Mouse (Mus musculus) leukemia stem cell, adult 10-12 weeks (primary cell): Measurements from ENCODE around the gene Hist1h4c. TPM values are rescaled to one million over a fixed set of nuclear protein-coding genes. Genes with fewer than 3 reads are reported as not detected.

Source experiments
- polyA plus RNA-seq: library from polyadenylated mRNA; stranded (reverse); fragments of >175 nt; gene quantifications from 2 replicates; pipeline ENCODE4 v1.2.3, GENCODE M21; 2012; ENCODE audit warnings: low replicate concordance

Gene Hist1h4c
- 3.9 and 4.0 TPM in 2 replicates for polyA plus RNA-seq

GRCm38 (mm10) chr13:23698300-23698693 is at the start of gene Hist1h4c:
Gene Hist1h4c, minus strand, starts transcription at chr13:23698454.

GRCm38 (mm10) chr13:23746201-23747080 is 48.2 kb upstream of the Hist1h4c start, which contains the start of gene Hist1h2bb:
Gene Hist1h2bb, plus strand, starts transcription at chr13:23746734.

GRCm38 (mm10) chr13:23745381-23746161 is 47.3 kb upstream of the Hist1h4c start, which contains the start of gene Hist1h3c:
Gene Hist1h3c, minus strand, starts transcription at chr13:23745602.

GRCm38 (mm10) chr13:23738677-23739068 is 40.4 kb upstream of the Hist1h4c start, which contains the start of gene Hist1h1c:
Gene Hist1h1c, plus strand, starts transcription at chr13:23738808.

GRCm38 (mm10) chr13:23710374-23711089 is 12.3 kb upstream of the Hist1h4c start, which contains the start of gene Hfe:
Gene Hfe, minus strand, starts transcription at chr13:23710854.

GRCm38 (mm10) chr13:23695514-23695913 is 2.7 kb downstream of the Hist1h4c start, which contains the start of gene Hist1h1t:
Gene Hist1h1t, plus strand, starts transcription at chr13:23695814.

GRCm38 (mm10) chr13:23683755-23684281 is 14.4 kb downstream of the Hist1h4c start, which contains the start of the genes Hist1h2ac and Hist1h2bc:
Gene Hist1h2ac, minus strand, starts transcription at chr13:23683948.
Gene Hist1h2bc, plus strand, starts transcription at chr13:23684199.

Other genes with a start within 250 kb of the Hist1h4c start
- gene Btn1a1, start 232.6 kb downstream of the Hist1h4c start, polyA plus RNA-seq, result 0.12 and 0.15 TPM in 2 replicates
- gene Btn2a2, start 209.6 kb downstream of the Hist1h4c start, polyA plus RNA-seq, result not detected in 2 replicates
- 22.4 and 24.1 TPM in 2 replicates for gene Hist1h4h, start 167.4 kb downstream of the Hist1h4c start, polyA plus RNA-seq
- gene Hist1h2af, start 164.5 kb downstream of the Hist1h4c start, polyA plus RNA-seq, result 1,274 and 2,101 TPM in 2 replicates
- gene Hist1h3g, start 163.0 kb downstream of the Hist1h4c start, polyA plus RNA-seq, result 9.7 and 27.2 TPM in 2 replicates
- gene Hist1h2bh, start 155.1 kb downstream of the Hist1h4c start, polyA plus RNA-seq, result 2.6 and 2.9 TPM in 2 replicates
- gene Hist1h3f, start 154.4 kb downstream of the Hist1h4c start, polyA plus RNA-seq, result 7.8 and 13.9 TPM in 2 replicates
- gene Hist1h4f, start 146.8 kb downstream of the Hist1h4c start, polyA plus RNA-seq, result 39.6 and 48.6 TPM in 2 replicates
- 0.89 and 1.4 TPM in 2 replicates for gene Hist1h1d, start 145.2 kb downstream of the Hist1h4c start, polyA plus RNA-seq
- 12.2 and 20.5 TPM in 2 replicates for gene Hist1h3e, start 136.1 kb downstream of the Hist1h4c start, polyA plus RNA-seq
- gene Hist1h2ae, start 127.2 kb downstream of the Hist1h4c start, polyA plus RNA-seq, result 20.4 and 37.8 TPM in 2 replicates
- 19.7 and 30.7 TPM in 2 replicates for gene Hist1h2bg, start 127.1 kb downstream of the Hist1h4c start, polyA plus RNA-seq
- 15.2 and 20.1 TPM in 2 replicates for gene Hist1h2bf, start 124.3 kb downstream of the Hist1h4c start, polyA plus RNA-seq
- gene Hist1h2ad, start 124.1 kb downstream of the Hist1h4c start, polyA plus RNA-seq, result 1.2 and 1.8 TPM in 2 replicates
- gene Hist1h3d, start 122.7 kb downstream of the Hist1h4c start, polyA plus RNA-seq, result 1.1 and 5.4 TPM in 2 replicates
- gene Hist1h4d, start 116.9 kb downstream of the Hist1h4c start, polyA plus RNA-seq, result 21.9 and 50.4 TPM in 2 replicates
- gene Hist1h2be, start 77.3 kb downstream of the Hist1h4c start, polyA plus RNA-seq, result 1.7 and 2.0 TPM in 2 replicates
- 6.8 and 18.7 TPM in 2 replicates for gene Hist1h1e, start 75.9 kb downstream of the Hist1h4c start, polyA plus RNA-seq
- gene Hist1h2ac, start 14.5 kb downstream of the Hist1h4c start, polyA plus RNA-seq, result 1.7 and 2.0 TPM in 2 replicates
- gene Hist1h2bc, start 14.3 kb downstream of the Hist1h4c start, polyA plus RNA-seq, result 3.1 and 3.3 TPM in 2 replicates
- not detected in 2 replicates for gene Hist1h1t, start 2.6 kb downstream of the Hist1h4c start, polyA plus RNA-seq
- gene Hfe, start 12.4 kb upstream of the Hist1h4c start, polyA plus RNA-seq, result 5.0 and 7.1 TPM in 2 replicates
- gene Hist1h1c, start 40.4 kb upstream of the Hist1h4c start, polyA plus RNA-seq, result 13.0 and 32.3 TPM in 2 replicates
- 4.9 and 12.8 TPM in 2 replicates for gene Hist1h3c, start 47.1 kb upstream of the Hist1h4c start, polyA plus RNA-seq
- 14.4 and 31.0 TPM in 2 replicates for gene Hist1h2bb, start 48.3 kb upstream of the Hist1h4c start, polyA plus RNA-seq
- 39.8 and 47.5 TPM in 2 replicates for gene Hist1h2ab, start 52.7 kb upstream of the Hist1h4c start, polyA plus RNA-seq
- 4.5 and 16.4 TPM in 2 replicates for gene Hist1h3b, start 53.8 kb upstream of the Hist1h4c start, polyA plus RNA-seq
- gene Hist1h4b, start 58.6 kb upstream of the Hist1h4c start, polyA plus RNA-seq, result 7.2 and 8.6 TPM in 2 replicates
- gene Hist1h4a, start 62.8 kb upstream of the Hist1h4c start, polyA plus RNA-seq, result 40.2 and 48.3 TPM in 2 replicates
- gene Hist1h3a, start 63.9 kb upstream of the Hist1h4c start, polyA plus RNA-seq, result 0.45 and 5.1 TPM in 2 replicates
- gene Hist1h1a, start 65.2 kb upstream of the Hist1h4c start, polyA plus RNA-seq, result 1.2 and 1.7 TPM in 2 replicates
- gene Trim38, start 71.5 kb upstream of the Hist1h4c start, polyA plus RNA-seq, result not detected in 2 replicates
- gene Slc17a2, start 108.5 kb upstream of the Hist1h4c start, polyA plus RNA-seq, result not detected in 2 replicates
- not detected in 2 replicates for gene Slc17a3, start 141.0 kb upstream of the Hist1h4c start, polyA plus RNA-seq
- gene Slc17a1, start 169.3 kb upstream of the Hist1h4c start, polyA plus RNA-seq, result not detected in 2 replicates
- not detected in 2 replicates for gene Slc17a4, start 216.6 kb upstream of the Hist1h4c start, polyA plus RNA-seq
- gene Hist1h2ba, start 235.7 kb upstream of the Hist1h4c start, polyA plus RNA-seq, result not detected in 2 replicates
- gene Hist1h2aa, start 236.0 kb upstream of the Hist1h4c start, polyA plus RNA-seq, result not detected in 2 replicates